Mouse (Mus musculus): ENCODE measurements around the gene Gramd1a.

GRCm38 (mm10) chr7:31117465-31117864 is 38.2 kb downstream of the Gramd1a start:
- TF ChIP-seq POLR2A (IDR thresholded peaks at IDR 0.05; ENCODE audit: extremely low read depth, insufficient read depth, low read length) (no peak), CTCF (IDR thresholded peaks at IDR 0.05; ENCODE audit: low read depth, low read length) (no peak)
